Mouse (Mus musculus) leukemia stem cell, adult 10-12 weeks (primary cell): ENCODE data around the gene Lcmt1. TPM values are rescaled to one million over a fixed set of nuclear protein-coding genes. Genes with fewer than 3 reads are reported as not detected.

Experiments used
- polyA plus RNA-seq: library from polyadenylated mRNA; stranded (reverse); fragments of >175 nt; gene quantifications from 2 replicates; pipeline ENCODE4 v1.2.3, GENCODE M21; 2012; ENCODE audit warnings: low replicate concordance

Lcmt1 gene
- polyA plus RNA-seq: 0.54 and 5.1 TPM in 2 replicates

DNA sequence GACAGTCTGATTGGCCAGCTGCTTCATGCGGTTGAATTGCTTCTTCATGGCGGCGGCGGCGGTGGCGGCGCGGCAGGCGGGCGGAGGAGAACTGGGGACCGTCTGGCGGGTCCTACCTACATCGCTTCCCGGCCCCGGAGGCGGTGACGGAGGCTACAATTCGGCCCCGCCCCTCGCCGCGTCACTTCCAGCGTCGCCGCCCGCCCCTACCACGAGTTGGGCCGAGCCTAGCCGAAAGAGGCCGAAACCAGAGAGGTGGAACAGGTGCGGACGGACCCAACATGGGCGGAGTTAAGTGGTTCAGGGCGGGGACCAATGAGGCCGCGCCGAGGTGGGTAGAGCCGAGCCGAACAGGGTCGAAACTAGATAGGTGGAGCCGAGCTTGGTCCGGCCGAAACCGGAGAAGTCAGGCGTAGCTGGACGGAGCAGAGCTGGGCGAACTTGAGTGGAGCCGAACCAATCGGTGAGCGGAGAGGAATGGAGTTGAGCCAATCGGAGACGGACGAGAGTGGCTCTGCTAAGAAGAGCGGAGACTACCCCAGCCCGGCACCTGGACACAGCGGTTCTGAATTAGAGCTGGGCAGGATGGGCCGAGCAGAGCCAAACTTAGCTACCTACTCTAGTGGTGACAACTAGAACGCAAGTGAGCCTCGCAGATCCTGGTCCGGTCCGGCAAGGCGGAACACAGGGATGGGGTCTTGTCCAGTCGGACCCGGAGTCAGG is at the start of gene Lcmt1, which contains the start of gene Arhgap17:
Gene Lcmt1 (plus strand): TSS at position 26 of the 723 bp plus-strand sequence.
Gene Arhgap17 (minus strand): TSS at position 157 of the 723 bp plus-strand sequence.

DNA sequence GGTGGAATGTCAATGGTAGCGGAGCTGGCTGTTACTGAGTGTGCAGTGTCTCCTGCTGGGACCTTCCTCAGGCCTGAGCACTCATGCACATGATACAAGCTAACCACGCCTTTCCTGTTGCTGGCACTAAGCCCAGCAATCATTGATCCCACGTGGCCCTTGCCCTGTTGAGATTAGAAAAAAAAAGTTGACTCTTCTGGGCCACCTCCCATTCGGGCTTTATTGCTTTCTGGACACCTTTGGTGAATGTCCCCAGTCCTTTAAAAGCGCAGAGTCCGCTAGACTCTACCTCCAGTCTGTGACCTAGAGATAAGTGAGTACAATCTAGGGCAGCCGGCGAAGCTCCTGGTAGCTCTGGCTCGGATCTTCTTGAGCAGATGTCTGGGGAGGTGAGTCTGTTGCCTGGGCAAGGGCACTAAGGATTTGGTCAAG is 92.5 kb downstream of the Lcmt1 start, which contains the start of gene Aqp8:
Gene Aqp8 (plus strand): TSS at position 222 of the 432 bp plus-strand sequence.

Other genes with a start within 250 kb of the Lcmt1 start
- gene Tnrc6a, start 245.9 kb upstream of the Lcmt1 start, polyA plus RNA-seq: 22.8 and 51.6 TPM in 2 replicates
- gene Slc5a11, start 155.0 kb upstream of the Lcmt1 start, polyA plus RNA-seq: not detected in 2 replicates
- gene Arhgap17, start 131 bp downstream of the Lcmt1 start, polyA plus RNA-seq: 110 and 229 TPM in 2 replicates
- gene Aqp8, start 92.5 kb downstream of the Lcmt1 start, polyA plus RNA-seq: not detected in 2 replicates
- 0.08 and 0.15 TPM in 2 replicates for gene Zkscan2, start 130.7 kb downstream of the Lcmt1 start, polyA plus RNA-seq